Mouse (Mus musculus) megakaryocyte-erythroid progenitor cell, adult 5 weeks (primary cell): ENCODE measurements around the gene Agl. TPM values are rescaled to one million over a fixed set of nuclear protein-coding genes. Genes with fewer than 3 reads are reported as not detected.

Source experiments
- polyA plus RNA-seq: library from polyadenylated mRNA; stranded (reverse); fragments of >175 nt; gene quantifications from 2 replicates; pipeline ENCODE4 v1.2.3, GENCODE M21; 2012

Agl gene
- 0.74 and 0.81 TPM in 2 replicates for polyA plus RNA-seq

DNA sequence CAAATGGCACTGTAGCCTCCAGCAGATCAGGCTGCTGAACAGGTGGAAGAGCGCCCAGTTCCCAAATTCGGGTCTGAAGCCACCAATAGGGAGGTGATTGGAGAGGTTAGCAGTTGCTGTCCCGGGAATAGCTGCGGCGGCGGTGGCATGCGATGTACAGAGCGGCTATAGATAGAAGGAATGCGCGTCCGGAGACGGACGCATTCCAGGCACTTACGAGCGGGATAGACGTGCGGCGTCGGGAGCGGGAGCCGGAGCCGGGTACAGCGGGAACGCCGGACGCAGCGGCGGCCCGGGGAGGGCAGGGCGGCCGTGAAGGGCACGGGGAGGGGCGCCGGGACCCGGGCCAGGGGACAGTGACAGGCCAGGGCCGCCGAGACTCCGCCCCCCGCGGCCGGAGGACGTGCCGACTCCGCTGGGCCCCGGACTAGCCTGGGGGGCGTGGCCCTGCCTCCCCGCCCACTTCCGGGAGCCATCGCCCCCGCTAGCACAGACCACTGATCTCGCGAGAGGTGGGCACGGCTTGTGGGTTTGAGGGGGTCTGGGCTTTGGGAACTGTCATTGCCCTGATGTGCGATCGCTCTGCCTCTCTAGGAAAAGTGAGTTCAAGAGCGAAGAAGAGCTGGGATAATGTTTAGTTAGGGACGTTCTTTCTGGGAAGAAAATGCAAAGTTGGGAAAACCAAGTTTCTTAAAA, at the start of gene Agl:
Agl (minus strand) TSS at position 356 of the 696 bp plus-strand sequence.

DNA sequence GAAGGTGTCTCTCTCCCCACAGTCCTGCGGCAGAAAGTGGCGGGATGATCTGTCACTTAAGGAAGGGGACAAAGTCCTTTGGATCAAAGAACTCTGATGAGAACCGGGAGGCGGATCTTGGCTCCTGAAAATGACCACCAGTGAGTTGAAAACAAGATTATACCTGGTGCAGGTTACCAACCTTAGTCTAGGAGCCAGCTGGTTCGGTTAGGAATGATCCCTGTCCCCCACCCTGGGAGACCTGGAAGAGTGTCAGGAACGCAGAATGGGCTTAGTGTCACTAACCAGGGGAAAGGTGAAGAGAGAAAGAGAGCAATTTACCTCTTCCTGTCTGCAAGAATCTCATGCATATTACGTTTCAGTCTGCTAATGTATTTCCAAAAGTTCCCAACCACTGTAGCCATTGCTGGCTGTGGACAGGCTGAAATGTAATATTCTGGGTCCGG, 95.5 kb downstream of the Agl start, which contains the start of gene Slc35a3:
Slc35a3 (minus strand) TSS at position 396 of the 446 bp plus-strand sequence.

Other genes with a start within 250 kb of the Agl start
- gene Lrrc39, start 245.2 kb downstream of the Agl start, polyA plus RNA-seq, result not detected in 2 replicates
- gene Sass6, start 213.2 kb downstream of the Agl start, polyA plus RNA-seq, result 3.9 and 5.9 TPM in 2 replicates
- gene Trmt13, start 193.6 kb downstream of the Agl start, polyA plus RNA-seq, result 3.1 and 6.2 TPM in 2 replicates
- gene Mfsd14a, start 145.5 kb downstream of the Agl start, polyA plus RNA-seq, result 17.8 and 24.3 TPM in 2 replicates
- gene Gm43191, start 126.9 kb downstream of the Agl start, polyA plus RNA-seq, result not detected in 2 replicates
- gene Slc35a3, start 95.3 kb downstream of the Agl start, polyA plus RNA-seq, result 9.7 and 11.5 TPM in 2 replicates
- 3.8 and 4.6 TPM in 2 replicates for gene Frrs1, start 51.3 kb upstream of the Agl start, polyA plus RNA-seq
- gene 4930455H04Rik, start 160.1 kb upstream of the Agl start, polyA plus RNA-seq, result not detected in 2 replicates
- not detected in 2 replicates for gene Palmd, start 160.8 kb upstream of the Agl start, polyA plus RNA-seq